Comparison of ENCODE assay signal across 8 mouse cellular contexts in the genomic region with DNA sequence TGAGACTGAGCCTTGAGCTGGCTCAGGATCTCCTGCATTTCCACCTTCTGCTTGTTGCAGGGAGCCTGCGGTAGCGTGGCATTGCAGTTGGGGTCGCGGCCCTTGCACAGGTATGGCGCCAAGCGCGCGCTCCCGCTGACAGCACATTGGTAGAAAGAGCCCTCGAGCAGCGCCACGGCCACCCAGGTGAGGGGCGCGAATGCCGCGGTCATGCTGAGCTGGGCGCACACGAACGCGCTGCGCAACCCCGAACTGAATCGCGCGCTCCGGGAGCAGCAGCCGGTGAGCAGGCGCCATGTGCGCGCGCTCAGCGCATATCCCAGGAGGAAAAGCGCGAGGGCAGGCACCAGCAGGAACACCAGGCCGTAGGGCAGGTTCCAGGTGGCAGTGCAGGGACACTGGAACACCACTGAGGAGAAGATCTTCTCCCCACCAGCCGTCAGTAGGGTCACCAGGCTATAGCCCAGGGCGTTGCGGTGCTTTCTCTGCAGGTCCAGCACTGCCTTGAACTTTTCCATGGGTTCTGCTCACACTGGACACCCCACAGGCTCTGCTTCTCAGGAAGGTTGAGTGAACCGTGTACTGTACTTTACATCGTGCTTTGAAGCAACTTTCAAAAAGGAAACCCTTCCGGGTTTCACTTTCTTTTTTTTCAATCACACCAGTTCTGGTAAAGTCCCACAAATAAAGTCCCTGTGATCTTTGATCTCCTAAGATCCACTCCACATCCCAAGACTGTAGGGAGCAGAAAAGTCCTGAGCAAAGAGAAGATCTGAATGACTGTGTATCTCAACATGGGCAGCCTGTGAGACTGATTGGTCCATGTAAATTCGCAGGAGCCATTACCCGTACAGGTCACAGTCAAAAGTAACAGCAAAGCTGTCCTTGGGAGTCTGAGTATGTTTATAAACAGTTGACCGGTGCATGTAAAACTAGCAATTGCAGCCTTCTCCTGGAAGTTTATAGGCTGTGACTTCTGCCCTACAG. TPM values are rescaled to one million over a fixed set of nuclear protein-coding genes. Genes with fewer than 3 reads are reported as not detected.
DNase-seq lines count a peak whose midpoint lies in the region; ATAC-seq and TF ChIP-seq lines count a peak whose summit lies in the region.

Gene Calhm6 (minus strand): TSS at position 593 of the 987 bp plus-strand sequence.

- H3K4me1 ChIP-seq in forebrain, embryonic 14.5 days (ENCODE audit: control insufficient read depth, insufficient read depth, low read length), result no peaks in the 10 kb centered on the region
- no peaks in the 10 kb centered on the region for H3K4me1 ChIP-seq in hindbrain, embryonic 11.5 days (replicated peaks; ENCODE audit: control insufficient read depth, insufficient read depth, low read length)
- no peaks in the 10 kb centered on the region for H3K4me1 ChIP-seq in lung, postnatal 0 days (ENCODE audit: insufficient read depth, low read depth, low read length)
- peaks cover 7% of the 10 kb centered on the region; the same call in 1 of the 2 replicates for H3K4me1 ChIP-seq in olfactory bulb, adult 2 months (ENCODE audit: control insufficient read depth, insufficient read depth, low read length)

- H3K36me3 ChIP-seq in forebrain, embryonic 14.5 days (ENCODE audit: control insufficient read depth, insufficient read depth, low read length), result no peaks in the 10 kb centered on the region
- H3K36me3 ChIP-seq in hindbrain, embryonic 11.5 days (ENCODE audit: control insufficient read depth, insufficient read depth, low read length), result no peaks in the 10 kb centered on the region
- H3K36me3 ChIP-seq in lung, postnatal 0 days (ENCODE audit: insufficient read depth, low read length), result no peaks in the 10 kb centered on the region

- H3K4me3 ChIP-seq in forebrain, embryonic 14.5 days (ENCODE audit: low read depth, low read length), result peak within 1 kb of the TSS; percentile 38
- peak within 1 kb of the TSS; percentile 42 for H3K4me3 ChIP-seq in hindbrain, embryonic 11.5 days (ENCODE audit: low read depth, low read length)
- peak within 1 kb of the TSS; percentile 43 for H3K4me3 ChIP-seq in lung, postnatal 0 days (ENCODE audit: low read depth, low read length)
- peak within 1 kb of the TSS; percentile 62 for H3K4me3 ChIP-seq in olfactory bulb, adult 2 months (ENCODE audit: insufficient read depth, low read depth, low read length)

- H3K9ac ChIP-seq in forebrain, embryonic 14.5 days (ENCODE audit: low read length), result peak within 1 kb of the TSS; percentile 56
- H3K9ac ChIP-seq in hindbrain, embryonic 11.5 days (ENCODE audit: low read depth, low read length), result peak within 1 kb of the TSS; percentile 31
- H3K9ac ChIP-seq in lung, postnatal 0 days (replicated peaks; ENCODE audit: low read depth), result no peak within 1 kb of the TSS

- peak; percentile 64 for DNase-seq in A20 (ENCODE audit: low read depth, low spot score)
- peak; percentile 52 for DNase-seq in forebrain, embryonic 14.5 days (ENCODE audit: low spot score)
- peak; percentile 56 for DNase-seq in hindbrain, embryonic 11.5 days (ENCODE audit: low spot score)
- DNase-seq in layer of hippocampus, postnatal 14 days (ENCODE audit: low spot score in 2 of 2), result peak; percentile 18 to 38
- DNase-seq in lung, postnatal 0 days (ENCODE audit: low spot score), result peak; percentile 22
- peak; percentile 57 for DNase-seq in thymus, postnatal 0 days (ENCODE audit: low spot score)

- ATAC-seq in activated CD4-positive, CD25-positive, alpha-beta regulatory T cell, adult 4 months, result peak; percentile 76
- ATAC-seq in forebrain, embryonic 14.5 days, result peak; percentile 79
- ATAC-seq in hindbrain, embryonic 11.5 days (ENCODE audit: low FRiP score), result peak; percentile 64
- peak; percentile 44 for ATAC-seq in lung, postnatal 0 days

- peak within 1 kb of the TSS; percentile 64 for H3K4me2 ChIP-seq in forebrain, embryonic 14.5 days (ENCODE audit: low read length)
- peak within 1 kb of the TSS; percentile 73 for H3K4me2 ChIP-seq in hindbrain, embryonic 11.5 days (replicated peaks; ENCODE audit: low read depth, low read length)
- peak within 1 kb of the TSS; percentile 87 for H3K4me2 ChIP-seq in lung, postnatal 0 days (replicated peaks; ENCODE audit: low read depth, low read length)

- no peak for TF ChIP-seq CTCF in lung, postnatal 0 days (IDR thresholded peaks at IDR 0.05)
- TF ChIP-seq CTCF in olfactory bulb, adult 2 months (IDR thresholded peaks at IDR 0.05; ENCODE audit: insufficient read depth, low read depth, low read length), result no peak

- WGBS in forebrain, embryonic 14.5 days, result 22% methylated on average over 43 of the region's 44 CpGs
- 17% methylated on average over 44 of the region's 44 CpGs for WGBS in hindbrain, embryonic 11.5 days
- 15% methylated on average over 44 of the region's 44 CpGs for WGBS in lung, postnatal 0 days
- 18% methylated on average over 44 of the region's 44 CpGs for WGBS in olfactory bulb, adult 2 months

- no peak for TF ChIP-seq EP300 in lung, postnatal 0 days (IDR thresholded peaks at IDR 0.05)

- H3K27me3 ChIP-seq in forebrain, embryonic 14.5 days (replicated peaks; ENCODE audit: control insufficient read depth, insufficient read depth, low read length), result no peaks in the 10 kb centered on the region
- no peaks in the 10 kb centered on the region for H3K27me3 ChIP-seq in hindbrain, embryonic 11.5 days (ENCODE audit: control insufficient read depth, insufficient read depth, low read length)
- H3K27me3 ChIP-seq in lung, postnatal 0 days (replicated peaks; ENCODE audit: insufficient read depth, low read length), result no peaks in the 10 kb centered on the region

- H3K9me3 ChIP-seq in forebrain, embryonic 14.5 days (replicated peaks; ENCODE audit: control insufficient read depth, low read length), result no peaks in the 10 kb centered on the region
- H3K9me3 ChIP-seq in hindbrain, embryonic 11.5 days (ENCODE audit: control insufficient read depth, low read length), result no peaks in the 10 kb centered on the region
- no peaks in the 10 kb centered on the region for H3K9me3 ChIP-seq in lung, postnatal 0 days (ENCODE audit: low read length)

- no peak for TF ChIP-seq POLR2A in olfactory bulb, adult 2 months (IDR thresholded peaks at IDR 0.05; ENCODE audit: insufficient read depth, low read depth, low read length)

- no peak within 1 kb of the TSS for H3K27ac ChIP-seq in forebrain, embryonic 14.5 days (ENCODE audit: low read depth, low read length)
- no peak within 1 kb of the TSS for H3K27ac ChIP-seq in hindbrain, embryonic 11.5 days (ENCODE audit: low read depth, low read length)
- H3K27ac ChIP-seq in lung, postnatal 0 days (ENCODE audit: low read length), result no peak within 1 kb of the TSS
- H3K27ac ChIP-seq in olfactory bulb, adult 2 months (ENCODE audit: insufficient read depth, low read depth, low read length), result no peak within 1 kb of the TSS

RNA-seq across cellular contexts. Expression of gene Calhm6, which starts in this region (rescaled TPM):
- polyA plus RNA-seq in activated CD4-positive, CD25-positive, alpha-beta regulatory T cell, adult 4 months (2017; shearing (Covaris generic)), result 10 to 100 TPM; 25.0 to 41.7 TPM
- 0.27 TPM in 1 of 2 replicates, not detected in the other for polyA plus RNA-seq in forebrain, embryonic 14.5 days (2014; fragmentation: Nextera tagmentation; extraction: Ambion mirVana)
- polyA plus RNA-seq in hindbrain, embryonic 11.5 days (2014; fragmentation: Nextera tagmentation; extraction: Ambion mirVana), result 0.40 and 0.42 TPM in 2 replicates
- under 1 TPM; 0.60 TPM for total RNA-seq in layer of hippocampus, postnatal 14 days (2021)
- 1.1 TPM in 2 replicates for polyA plus RNA-seq in lung, postnatal 0 days (2015; fragmentation: Nextera tagmentation; extraction: Ambion mirVana)
- not detected in 2 replicates for polyA plus RNA-seq in olfactory bulb, adult 2 months (2012; ENCODE audit: insufficient read depth, insufficient read length, low replicate concordance, missing spikeins)
- 9.2 and 9.8 TPM in 2 replicates for polyA plus RNA-seq in thymus, postnatal 0 days (2015; fragmentation: Nextera tagmentation; extraction: Ambion mirVana)

Comparison
In these comparisons a context has a peak if more than half of its experiments do, and no peak if none do; other contexts are left out.
1. Peak in DNase-seq, ATAC-seq, H3K4me3 ChIP-seq, H3K9ac ChIP-seq and H3K4me2 ChIP-seq in forebrain, embryonic 14.5 days; RNA of the gene not detected or under 1 TPM.
2. Peak in DNase-seq, ATAC-seq, H3K4me3 ChIP-seq, H3K9ac ChIP-seq and H3K4me2 ChIP-seq in hindbrain, embryonic 11.5 days; RNA of the gene not detected or under 1 TPM.
3. Peak in DNase-seq in layer of hippocampus, postnatal 14 days; RNA of the gene not detected or under 1 TPM.